Mouse (Mus musculus): Measurements from ENCODE around the gene Runx2. TPM values are rescaled to one million over a fixed set of nuclear protein-coding genes. Genes with fewer than 3 reads are reported as not detected.

Gene Runx2
- polyA plus RNA-seq, 1 experiment, result 1.7 TPM

- WGBS, result 82% methylated on average over 2 of the region's 2 CpGs
- TF ChIP-seq POLR2A (IDR thresholded peaks at IDR 0.05; ENCODE audit: low read depth, low read length) (no peak), CTCF (conservative IDR thresholded peaks at IDR 0.05; ENCODE audit: insufficient read depth, insufficient read length, low read depth, low read length) (no peak)
- Histone ChIP-seq H3K27ac (ENCODE audit: insufficient read depth, low read depth, low read length) (no peak overlapping the region), H3K27me3 (replicated peaks; ENCODE audit: control insufficient read depth, insufficient read depth, low read length) (no peaks in the 10 kb centered on the region), H3K4me3 (ENCODE audit: insufficient read depth, low read depth, low read length) (no peak overlapping the region), H3K4me1 (ENCODE audit: control insufficient read depth, insufficient read depth, low read length) (no peaks in the 10 kb centered on the region), H3K36me3 (ENCODE audit: control insufficient read depth, insufficient read depth, low read length) (no peaks in the 10 kb centered on the region)
- DNase-seq, result no peak
Observed at GRCm38 (mm10) chr17:44783143-44783542, 31.5 kb downstream of the Runx2 start.

- WGBS, result 92% methylated on average over 4 of the region's 4 CpGs
- Histone ChIP-seq H3K4me3 (ENCODE audit: insufficient read depth, low read depth, low read length) (no peak overlapping the region), H3K27me3 (replicated peaks; ENCODE audit: control insufficient read depth, insufficient read depth, low read length) (no peaks in the 10 kb centered on the region), H3K36me3 (ENCODE audit: control insufficient read depth, insufficient read depth, low read length) (no peaks in the 10 kb centered on the region), H3K27ac (ENCODE audit: insufficient read depth, low read depth, low read length) (no peak overlapping the region), H3K4me1 (ENCODE audit: control insufficient read depth, insufficient read depth, low read length) (no peaks in the 10 kb centered on the region)
- no peak for TF ChIP-seq CTCF (conservative IDR thresholded peaks at IDR 0.05; ENCODE audit: insufficient read depth, insufficient read length, low read depth, low read length)
- no peak for TF ChIP-seq POLR2A (IDR thresholded peaks at IDR 0.05; ENCODE audit: low read depth, low read length)
- DNase-seq, result no peak
Observed at GRCm38 (mm10) chr17:44782366-44782765, 32.2 kb downstream of the Runx2 start.

GRCm38 (mm10) chr17:44780353-44780752 lies 34.2 kb downstream of the Runx2 start:
- DNase-seq, result no peak
- Histone ChIP-seq H3K4me1 (ENCODE audit: control insufficient read depth, insufficient read depth, low read length) (no peaks in the 10 kb centered on the region), H3K36me3 (ENCODE audit: control insufficient read depth, insufficient read depth, low read length) (no peaks in the 10 kb centered on the region), H3K27me3 (replicated peaks; ENCODE audit: control insufficient read depth, insufficient read depth, low read length) (no peaks in the 10 kb centered on the region), H3K4me3 (ENCODE audit: insufficient read depth, low read depth, low read length) (no peak overlapping the region), H3K27ac (ENCODE audit: insufficient read depth, low read depth, low read length) (no peak overlapping the region)
- WGBS, result 69% methylated on average over 4 of the region's 4 CpGs
- no peak for TF ChIP-seq CTCF (conservative IDR thresholded peaks at IDR 0.05; ENCODE audit: insufficient read depth, insufficient read length, low read depth, low read length)
- TF ChIP-seq POLR2A (IDR thresholded peaks at IDR 0.05; ENCODE audit: low read depth, low read length), result no peak

GRCm38 (mm10) chr17:44778141-44778540 lies 36.5 kb downstream of the Runx2 start:
- no peaks in the 10 kb centered on the region for H3K36me3 ChIP-seq (ENCODE audit: control insufficient read depth, insufficient read depth, low read length)
- WGBS, result 64% methylated on average over 5 of the region's 5 CpGs
- no peaks in the 10 kb centered on the region for H3K4me1 ChIP-seq (ENCODE audit: control insufficient read depth, insufficient read depth, low read length)
- no peak for DNase-seq
- H3K27me3 ChIP-seq (replicated peaks; ENCODE audit: control insufficient read depth, insufficient read depth, low read length), result no peaks in the 10 kb centered on the region
- no peak overlapping the region for H3K4me3 ChIP-seq (ENCODE audit: insufficient read depth, low read depth, low read length)
- H3K27ac ChIP-seq (ENCODE audit: insufficient read depth, low read depth, low read length), result no peak overlapping the region
- TF ChIP-seq CTCF (conservative IDR thresholded peaks at IDR 0.05; ENCODE audit: insufficient read depth, insufficient read length, low read depth, low read length) (no peak), POLR2A (IDR thresholded peaks at IDR 0.05; ENCODE audit: low read depth, low read length) (no peak)

GRCm38 (mm10) chr17:44777337-44777804 lies 37.2 kb downstream of the Runx2 start:
- H3K4me1 ChIP-seq (ENCODE audit: control insufficient read depth, insufficient read depth, low read length), result no peaks in the 10 kb centered on the region
- WGBS, result under 1% methylated on average over 32 of the region's 35 CpGs
- H3K4me3 ChIP-seq (ENCODE audit: insufficient read depth, low read depth, low read length), result peak overlapping the region; percentile 99
- 0 out of 2 replicates have a peak, but pooled peaks have one; percentile 13 for TF ChIP-seq CTCF (conservative IDR thresholded peaks at IDR 0.05; ENCODE audit: insufficient read depth, insufficient read length, low read depth, low read length)
- no peak for TF ChIP-seq POLR2A (IDR thresholded peaks at IDR 0.05; ENCODE audit: low read depth, low read length)
- H3K36me3 ChIP-seq (ENCODE audit: control insufficient read depth, insufficient read depth, low read length), result no peaks in the 10 kb centered on the region
- H3K27ac ChIP-seq (ENCODE audit: insufficient read depth, low read depth, low read length), result peak overlapping the region; percentile 69
- H3K27me3 ChIP-seq (replicated peaks; ENCODE audit: control insufficient read depth, insufficient read depth, low read length), result no peaks in the 10 kb centered on the region
- peak; percentile 73 for DNase-seq

- TF ChIP-seq CTCF (conservative IDR thresholded peaks at IDR 0.05; ENCODE audit: insufficient read depth, insufficient read length, low read depth, low read length) (0 out of 2 replicates have a peak, but pooled peaks have one; percentile 23), POLR2A (IDR thresholded peaks at IDR 0.05; ENCODE audit: low read depth, low read length) (no peak)
- peak within 1 kb of the TSS; percentile 99 for H3K4me3 ChIP-seq (ENCODE audit: insufficient read depth, low read depth, low read length)
- H3K27me3 ChIP-seq (replicated peaks; ENCODE audit: control insufficient read depth, insufficient read depth, low read length), result no peaks in the 10 kb centered on the region
- peak within 1 kb of the TSS; percentile 69 for H3K27ac ChIP-seq (ENCODE audit: insufficient read depth, low read depth, low read length)
- under 1% methylated on average over 40 of the region's 40 CpGs for WGBS
- DNase-seq, result peak; percentile 97
- no peaks in the 10 kb centered on the region for H3K36me3 ChIP-seq (ENCODE audit: control insufficient read depth, insufficient read depth, low read length)
- H3K4me1 ChIP-seq (ENCODE audit: control insufficient read depth, insufficient read depth, low read length), result no peaks in the 10 kb centered on the region
Observed at GRCm38 (mm10) chr17:44776738-44777270, 37.8 kb downstream of the Runx2 start, which contains the start of gene Supt3. TSS of gene Supt3 (plus strand) at chr17:44777152.

- WGBS, result 96% methylated on average over 2 of the region's 2 CpGs
- no peak for TF ChIP-seq POLR2A (IDR thresholded peaks at IDR 0.05; ENCODE audit: low read depth, low read length)
Observed at GRCm38 (mm10) chr17:44772576-44772975, 42.0 kb downstream of the Runx2 start.

More at GRCm38 (mm10) chr17:44772576-44772975, 42.0 kb downstream of the Runx2 start:
- Histone ChIP-seq H3K36me3 (ENCODE audit: control insufficient read depth, insufficient read depth, low read length) (no peaks in the 10 kb centered on the region), H3K27ac (ENCODE audit: insufficient read depth, low read depth, low read length) (no peak overlapping the region), H3K27me3 (replicated peaks; ENCODE audit: control insufficient read depth, insufficient read depth, low read length) (no peaks in the 10 kb centered on the region), H3K4me3 (ENCODE audit: insufficient read depth, low read depth, low read length) (no peak overlapping the region), H3K4me1 (ENCODE audit: control insufficient read depth, insufficient read depth, low read length) (no peaks in the 10 kb centered on the region)
- DNase-seq, result no peak
